Mouse (Mus musculus) hematopoietic stem cell, adult 5-6 weeks (primary cell): ENCODE measurements around the gene S1pr2. TPM values are rescaled to one million over a fixed set of nuclear protein-coding genes. Genes with fewer than 3 reads are reported as not detected.

Experiments
- ATAC-seq, 2 experiments: fragments of 125-278 bp in 1 of 2; replicated peaks in 1 of 2; 2 replicates each; pipeline ENCODE4 v1.8.0; 2016 to 2017; ENCODE audit warnings: inconsistent platforms in 2 of 2, mild to moderate bottlenecking in 2 of 2, moderate number of reproducible peaks in 2 of 2, low read depth in 1 of 2, moderate TSS enrichment in 1 of 2; ENCODE audit not compliant: low FRiP score in 2 of 2, poor library complexity in 2 of 2, severe bottlenecking in 2 of 2, insufficient read depth in 1 of 2, low TSS enrichment in 1 of 2
- total RNA-seq: library from RNA; stranded (forward); fragments of 172-1452, 232-1000 nt; gene quantifications from 2 replicates; pipeline ENCODE4 v1.2.3, GENCODE M21; 2017

Gene S1pr2
- total RNA-seq, 1 experiment from 2014 or later = 1.9 TPM

DNA sequence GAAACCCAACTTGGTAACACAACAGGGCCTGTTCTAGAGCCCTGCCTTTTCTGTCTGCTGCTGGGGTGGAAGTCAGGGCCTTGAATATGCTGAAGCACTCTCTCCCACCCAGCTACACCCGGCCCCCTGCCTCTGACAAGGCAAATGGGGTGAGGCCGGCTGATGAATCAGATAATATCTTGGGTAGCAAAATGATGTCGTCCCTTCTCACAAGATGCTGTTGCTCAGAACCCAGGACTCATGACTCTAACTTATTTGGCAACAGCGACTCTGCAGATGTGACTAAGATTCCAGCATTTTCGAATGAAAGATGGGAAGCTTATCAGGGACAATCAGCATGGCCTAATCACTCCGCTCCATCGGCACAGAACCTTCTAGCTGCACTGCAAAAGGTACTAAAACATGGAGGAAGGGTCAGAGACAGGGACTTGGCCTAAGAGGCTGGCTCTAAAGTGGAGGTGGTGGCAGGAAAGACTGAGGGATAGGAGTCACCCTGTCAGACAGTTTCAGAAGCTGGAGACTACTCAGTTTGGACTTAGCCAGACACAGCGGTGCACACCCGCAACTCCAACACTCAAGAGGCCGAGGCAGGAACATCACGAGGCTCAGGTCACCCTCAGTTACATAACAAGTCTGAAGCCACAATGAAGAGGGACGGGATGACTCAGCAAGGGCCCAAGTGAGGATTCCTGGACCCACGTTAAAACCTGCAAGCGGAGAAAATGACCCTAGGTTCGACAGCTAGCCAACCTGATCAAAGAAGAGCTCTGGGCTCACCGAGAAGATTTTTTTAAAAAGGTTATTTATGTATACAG lies 30.3 kb downstream of the S1pr2 start:
- 0 out of 4 replicates have a peak, but pooled peaks of 1 of the 2 experiments have one; percentile 7 for ATAC-seq

DNA sequence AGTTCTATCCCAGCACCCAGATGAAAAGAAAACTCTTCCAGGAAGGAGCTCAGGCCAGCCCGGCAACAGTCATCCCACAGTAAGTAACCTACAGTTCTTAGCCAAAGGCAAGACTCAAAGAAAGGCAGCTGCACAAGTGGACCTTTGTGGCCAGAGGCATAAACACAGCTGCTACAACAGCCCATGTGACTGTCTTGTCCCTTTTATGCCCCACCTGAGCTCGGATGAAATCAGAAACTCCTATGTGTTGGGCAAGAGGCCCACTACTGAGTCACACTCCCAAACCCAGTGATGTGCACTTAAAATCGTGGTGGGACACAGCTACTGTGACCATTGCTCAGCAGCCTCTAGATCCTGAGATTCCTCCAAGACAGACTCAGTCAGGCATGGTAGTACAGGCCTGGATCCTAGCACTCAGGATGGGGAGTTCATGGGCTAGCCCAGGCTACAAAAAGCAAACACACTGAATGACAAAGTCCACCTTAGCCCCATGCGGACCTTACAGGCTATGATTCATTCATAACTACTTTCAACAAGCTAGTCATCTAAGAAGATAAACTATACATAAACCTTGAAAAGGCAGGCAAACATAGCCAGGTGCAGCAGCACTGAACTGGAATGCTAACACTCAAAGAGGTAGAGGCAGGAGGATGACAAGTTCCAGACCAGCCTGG lies 31.7 kb downstream of the S1pr2 start:
- ATAC-seq = no peak

DNA sequence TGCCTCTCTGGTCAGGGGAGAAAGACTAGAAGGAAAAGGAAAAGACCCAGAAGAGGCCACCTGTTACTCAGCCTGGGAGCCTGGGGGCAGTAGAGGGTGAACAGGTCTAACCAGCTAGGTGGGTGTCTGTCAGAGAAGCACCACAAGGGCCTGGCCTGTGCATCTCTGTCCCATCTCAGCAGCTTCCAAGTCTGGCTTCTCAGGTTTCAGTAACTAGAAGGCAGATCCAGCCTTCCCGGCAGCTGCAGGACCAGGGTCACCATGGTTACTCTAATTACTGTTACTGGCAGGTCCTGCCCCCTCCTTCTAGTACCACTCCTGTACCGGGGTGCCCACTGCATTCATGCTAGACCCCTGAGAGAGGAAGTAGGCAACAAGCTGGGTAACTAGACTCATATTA lies 32.7 kb downstream of the S1pr2 start:
- ATAC-seq = no peak

DNA sequence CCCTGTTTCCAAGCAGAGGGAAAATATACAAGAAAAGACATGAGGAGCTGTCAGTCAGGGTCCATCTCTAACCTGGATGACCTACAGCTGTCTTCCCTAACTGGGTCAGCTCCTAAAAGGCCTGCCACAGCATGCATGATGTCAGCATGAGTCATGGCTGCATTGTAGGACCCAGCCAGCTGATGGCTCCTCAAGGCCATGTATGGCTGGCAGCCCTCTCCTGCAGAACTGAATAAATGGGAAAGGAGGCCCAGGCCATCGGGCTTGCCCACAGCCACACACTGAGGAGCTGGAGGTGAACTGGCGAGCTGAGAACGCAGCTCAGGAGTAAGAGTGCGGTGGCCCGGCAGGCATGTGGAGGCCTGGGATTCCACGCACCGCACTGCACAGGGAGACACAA lies 33.2 kb downstream of the S1pr2 start:
- ATAC-seq = no peak

DNA sequence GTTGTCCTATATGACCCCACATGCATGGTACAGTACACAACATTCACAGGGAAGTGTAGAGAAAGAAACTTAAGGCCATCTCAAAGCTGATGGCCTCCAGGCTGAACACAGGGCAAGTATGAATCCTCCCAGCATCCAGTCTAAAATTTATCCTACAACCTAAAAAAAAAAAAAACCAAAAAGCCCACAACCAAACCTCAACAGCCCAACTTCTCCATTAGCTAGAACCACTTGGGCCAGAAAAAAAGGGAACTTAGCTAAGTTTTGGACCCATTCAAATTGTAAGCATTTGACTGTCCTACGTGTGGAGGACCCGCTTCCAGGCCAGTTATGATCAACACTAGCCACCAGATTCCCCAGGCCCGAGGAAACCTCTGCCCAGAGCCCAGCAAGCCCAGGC lies 53.3 kb downstream of the S1pr2 start:
- no peak for ATAC-seq

DNA sequence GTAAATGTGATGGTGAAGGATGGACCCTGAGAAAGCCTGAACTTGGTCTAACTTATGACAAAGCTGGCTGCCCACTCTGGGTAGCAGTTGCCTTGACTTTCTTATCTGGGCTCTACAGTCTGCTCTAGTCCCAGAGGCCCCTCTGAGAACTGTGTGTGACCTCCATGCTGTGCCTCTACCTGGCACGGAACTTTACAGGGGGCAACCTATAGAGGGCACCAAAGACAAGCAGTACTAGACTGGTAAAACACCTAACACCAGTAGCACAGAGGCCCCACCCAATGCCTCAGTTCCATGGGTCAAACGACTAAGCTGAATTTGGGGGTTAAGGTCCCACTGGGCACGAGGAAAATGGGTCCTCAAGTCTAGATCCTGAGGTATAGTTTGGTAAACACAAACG lies 60.4 kb downstream of the S1pr2 start:
- ATAC-seq = peak; percentile 32 to 55; a peak in 1 of 4 replicates

Other genes starting within 250 kb of the S1pr2 start
- gene Olfm2, start 230.4 kb downstream of the S1pr2 start, total RNA-seq = not detected in 2 replicates
- not detected in 2 replicates for gene Col5a3, start 161.7 kb downstream of the S1pr2 start, total RNA-seq
- not detected in 2 replicates for gene Rdh8, start 158.3 kb downstream of the S1pr2 start, total RNA-seq
- 41.5 and 74.4 TPM in 2 replicates for gene A230050P20Rik, start 108.1 kb downstream of the S1pr2 start, total RNA-seq
- 0.79 and 0.88 TPM in 2 replicates for gene Angptl6, start 97.1 kb downstream of the S1pr2 start, total RNA-seq
- 118 and 137 TPM in 2 replicates for gene Ppan, start 88.6 kb downstream of the S1pr2 start, total RNA-seq
- gene Eif3g, start 78.2 kb downstream of the S1pr2 start, total RNA-seq = 128 and 177 TPM in 2 replicates
- gene Dnmt1, start 16.9 kb downstream of the S1pr2 start, total RNA-seq = 198 and 242 TPM in 2 replicates
- 26.6 and 35.2 TPM in 2 replicates for gene Mrpl4, start 26.0 kb upstream of the S1pr2 start, total RNA-seq
- 36.2 and 44.7 TPM in 2 replicates for gene Icam1, start 39.2 kb upstream of the S1pr2 start, total RNA-seq
- gene Icam4, start 52.6 kb upstream of the S1pr2 start, total RNA-seq = 3.0 and 7.9 TPM in 2 replicates
- gene Icam5, start 55.3 kb upstream of the S1pr2 start, total RNA-seq = not detected in 2 replicates
- gene Zglp1, start 90.3 kb upstream of the S1pr2 start, total RNA-seq = not detected in 2 replicates
- 0.44 TPM in 1 of 2 replicates, not detected in the other for gene Gm49373, start 96.3 kb upstream of the S1pr2 start, total RNA-seq
- gene Fdx1l, start 96.8 kb upstream of the S1pr2 start, total RNA-seq = 33.6 and 45.2 TPM in 2 replicates
- gene Gm38431, start 115.2 kb upstream of the S1pr2 start, total RNA-seq = 3.3 and 13.1 TPM in 2 replicates
- gene Raver1, start 115.2 kb upstream of the S1pr2 start, total RNA-seq = 13.1 and 23.3 TPM in 2 replicates
- gene Tyk2, start 154.5 kb upstream of the S1pr2 start, total RNA-seq = 12.2 and 19.4 TPM in 2 replicates
- 238 and 347 TPM in 2 replicates for gene Cdc37, start 173.2 kb upstream of the S1pr2 start, total RNA-seq
- gene Pde4a, start 188.9 kb upstream of the S1pr2 start, total RNA-seq = 2.7 and 4.8 TPM in 2 replicates